Mouse (Mus musculus) lung, adult 2 months (tissue): ENCODE data around the gene Rora.

Experiments used
- CTCF ChIP-seq: fragments of 200-500 bp; IDR thresholded peaks from 2 replicates; pipeline ENCODE4 v1.5.1; 2011; ENCODE audit warnings: mild to moderate bottlenecking, low read length, control low read depth; ENCODE audit not compliant: insufficient read depth
- POLR2A ChIP-seq: fragments of 200-500 bp; IDR thresholded peaks from 2 replicates; pipeline ENCODE4 v1.6.1; 2011; ENCODE audit warnings: low read depth, mild to moderate bottlenecking, control low read depth, low read length, borderline replicate concordance; ENCODE audit errors: extremely low read depth

DNA sequence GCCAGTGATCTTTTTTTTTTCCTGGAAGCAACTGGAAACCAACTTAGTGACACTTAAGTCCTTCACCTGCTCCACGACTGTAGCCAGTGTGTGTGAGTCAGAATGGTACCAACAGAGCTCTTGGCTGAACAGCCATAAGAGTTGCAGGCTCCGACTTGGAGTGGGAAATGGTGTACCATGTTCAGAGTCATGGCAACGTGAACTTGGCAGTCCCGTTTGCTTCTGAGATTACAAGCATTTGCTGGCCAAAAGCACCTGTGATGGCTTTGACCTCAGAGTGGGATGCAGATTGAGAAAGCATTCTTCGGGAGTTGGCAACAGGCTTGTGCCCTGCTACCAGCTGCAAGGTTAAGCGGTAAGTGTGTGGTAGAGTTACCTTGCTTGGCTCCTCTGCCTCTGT, 574.2 kb downstream of the Rora start:
- TF ChIP-seq POLR2A: no peak
- no peak for TF ChIP-seq CTCF
